Mouse (Mus musculus) neural tube, embryonic 11.5 days (tissue): Measurements from ENCODE around the gene Fam57a. TPM values are rescaled to one million over a fixed set of nuclear protein-coding genes. Genes with fewer than 3 reads are reported as not detected.

Source experiments
- ATAC-seq: fragments of 200-750 bp; cut with Nextera tagmentation; 2 replicates; pipeline ENCODE4 v1.8.0; 2017; ENCODE audit warnings: moderate number of reproducible peaks, mild to moderate bottlenecking, moderate TSS enrichment, moderate library complexity; ENCODE audit not compliant: insufficient read depth, low FRiP score, low TSS enrichment
- DNase-seq: peaks from one replicate; pipeline ENCODE4 v3.0.0-alpha.2; 2015; ENCODE audit warnings: low spot score
- H3K27ac ChIP-seq: fragments of 300-500 bp; sonication (generic); 2 replicates; pipeline ENCODE4 v1.5.1; 2014; ENCODE audit warnings: low read depth, mild to moderate bottlenecking, low read length
- H3K27me3 ChIP-seq: fragments of 300-500 bp; sonication (generic); 2 replicates; pipeline ENCODE4 v1.6.1; 2014; ENCODE audit warnings: mild to moderate bottlenecking, low read length, mixed read lengths; ENCODE audit not compliant: control insufficient read depth, insufficient read depth
- H3K36me3 ChIP-seq: fragments of 300-500 bp; sonication (generic); 2 replicates; pipeline ENCODE4 v1.6.1; 2014; ENCODE audit warnings: mild to moderate bottlenecking, low read length, moderate library complexity, mixed read lengths; ENCODE audit not compliant: control insufficient read depth, insufficient read depth
- H3K4me1 ChIP-seq: fragments of 300-500 bp; sonication (generic); 2 replicates; pipeline ENCODE4 v1.6.1; 2014; ENCODE audit warnings: low read length, mixed read lengths; ENCODE audit not compliant: control insufficient read depth, insufficient read depth
- H3K4me2 ChIP-seq: fragments of 300-500 bp; sonication (generic); 2 replicates; pipeline ENCODE4 v1.6.1; 2014; ENCODE audit warnings: low read depth, mild to moderate bottlenecking, moderate library complexity
- H3K4me3 ChIP-seq: fragments of 300-500 bp; sonication (generic); 2 replicates; pipeline ENCODE4 v1.5.1; 2014; ENCODE audit warnings: low read depth, low read length
- H3K9ac ChIP-seq: fragments of 300-500 bp; sonication (generic); 2 replicates; pipeline ENCODE4 v1.6.1; 2014; ENCODE audit warnings: mild to moderate bottlenecking, low read length
- H3K9me3 ChIP-seq: fragments of 300-500 bp; sonication (generic); 2 replicates; pipeline ENCODE4 v1.6.1; 2016; ENCODE audit warnings: low read length; ENCODE audit not compliant: control insufficient read depth
- WGBS: fragments of 180-500 bp; shearing (Covaris S2); extraction: QIAGEN DNeasy Blood & Tissue Kit; methylation state at CpG from one replicate; pipeline ENCODE4 v1.1.7; 2014; 5-methylcytosine and 5-hydroxymethylcytosine counted together
- polyA plus RNA-seq: library from polyadenylated mRNA; unstranded; fragments of >200 nt; fragmentation: Nextera tagmentation; extraction: Ambion mirVana; gene quantifications from 2 replicates; pipeline ENCODE4 v1.2.1, GENCODE M21; 2014

Gene Fam57a
- polyA plus RNA-seq, 1 experiment from 2014 or later, result 37.2 TPM

DNA sequence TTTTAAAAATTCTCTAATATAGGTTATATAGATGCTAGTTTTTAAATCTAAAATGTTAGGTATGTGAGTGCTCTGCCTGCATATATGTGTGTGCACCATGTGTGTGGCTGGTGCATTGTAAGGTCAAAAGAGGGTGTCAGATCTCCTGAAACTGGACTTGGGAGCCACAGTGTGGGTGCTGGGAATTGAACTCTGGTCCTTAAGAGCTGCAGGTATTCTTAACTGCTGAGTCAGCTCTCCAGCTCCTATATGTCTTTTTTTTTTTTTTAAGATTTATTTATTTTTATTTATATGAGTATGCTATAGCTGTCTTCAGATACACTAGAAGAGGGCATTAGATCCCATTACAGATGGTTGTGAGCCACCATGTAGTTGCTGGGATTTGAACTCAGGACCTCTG is 67.0 kb downstream of the Fam57a start:
- H3K36me3 ChIP-seq, result no peaks in the 10 kb centered on the region; the same call in 1 of the 2 replicates
- H3K27me3 ChIP-seq, result no peaks in the 10 kb centered on the region
- DNase-seq (no peak), ATAC-seq (no peak)
- H3K27ac ChIP-seq, result no peak overlapping the region
- H3K9ac ChIP-seq, result no peak overlapping the region
- no peak overlapping the region for H3K4me3 ChIP-seq
- H3K4me2 ChIP-seq, result no peak overlapping the region
- H3K4me1 ChIP-seq, result peaks cover 10% of the 10 kb centered on the region
- H3K9me3 ChIP-seq, result no peaks in the 10 kb centered on the region

DNA sequence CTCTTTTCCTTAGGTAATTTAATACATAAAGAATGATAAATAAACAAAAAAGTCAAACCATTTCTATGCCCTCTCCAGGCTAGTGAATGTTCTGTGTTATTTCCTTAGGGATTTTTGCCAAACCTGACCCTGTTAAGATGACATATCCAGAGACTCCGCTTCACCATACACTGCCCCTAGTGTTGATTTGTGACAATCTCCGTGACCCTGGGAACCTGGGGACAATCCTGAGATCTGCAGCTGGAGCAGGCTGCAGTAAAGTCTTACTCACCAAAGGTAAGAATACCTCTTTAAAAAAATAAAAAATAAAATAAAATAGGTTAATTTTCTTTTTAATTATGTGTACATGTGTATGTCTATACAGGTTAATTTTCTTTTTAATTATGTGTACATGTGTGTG is 67.8 kb downstream of the Fam57a start:
- no peaks in the 10 kb centered on the region for H3K9me3 ChIP-seq
- WGBS, result 60% methylated on average over 2 of the region's 2 CpGs
- H3K36me3 ChIP-seq, result no peaks in the 10 kb centered on the region; the same call in 1 of the 2 replicates
- H3K9ac ChIP-seq, result no peak overlapping the region
- H3K4me2 ChIP-seq, result no peak overlapping the region
- H3K4me1 ChIP-seq, result peaks cover 10% of the 10 kb centered on the region
- DNase-seq (no peak), ATAC-seq (no peak)
- no peak overlapping the region for H3K4me3 ChIP-seq
- H3K27ac ChIP-seq, result no peak overlapping the region
- no peaks in the 10 kb centered on the region for H3K27me3 ChIP-seq

DNA sequence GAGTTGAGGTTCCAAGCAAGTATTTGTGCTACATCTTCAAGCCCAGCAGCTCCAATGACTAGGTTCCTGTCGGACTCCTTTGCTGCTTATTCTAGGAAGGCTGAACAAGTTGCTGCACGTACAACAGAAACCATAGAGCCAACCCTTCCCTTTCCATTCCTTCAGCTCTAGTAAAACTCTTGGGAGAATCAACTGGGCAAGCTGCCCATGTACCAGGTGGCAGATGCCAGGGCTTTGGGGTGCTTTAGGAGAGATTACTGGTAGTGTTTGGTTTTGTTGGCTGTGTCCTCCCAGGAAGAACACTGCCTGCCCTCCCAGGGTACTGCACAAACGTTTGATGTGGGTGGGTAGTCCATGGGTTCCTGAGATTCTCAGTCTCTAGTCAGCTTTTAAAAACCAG is 72.6 kb downstream of the Fam57a start:
- 66% methylated on average over 3 of the region's 3 CpGs for WGBS

DNA sequence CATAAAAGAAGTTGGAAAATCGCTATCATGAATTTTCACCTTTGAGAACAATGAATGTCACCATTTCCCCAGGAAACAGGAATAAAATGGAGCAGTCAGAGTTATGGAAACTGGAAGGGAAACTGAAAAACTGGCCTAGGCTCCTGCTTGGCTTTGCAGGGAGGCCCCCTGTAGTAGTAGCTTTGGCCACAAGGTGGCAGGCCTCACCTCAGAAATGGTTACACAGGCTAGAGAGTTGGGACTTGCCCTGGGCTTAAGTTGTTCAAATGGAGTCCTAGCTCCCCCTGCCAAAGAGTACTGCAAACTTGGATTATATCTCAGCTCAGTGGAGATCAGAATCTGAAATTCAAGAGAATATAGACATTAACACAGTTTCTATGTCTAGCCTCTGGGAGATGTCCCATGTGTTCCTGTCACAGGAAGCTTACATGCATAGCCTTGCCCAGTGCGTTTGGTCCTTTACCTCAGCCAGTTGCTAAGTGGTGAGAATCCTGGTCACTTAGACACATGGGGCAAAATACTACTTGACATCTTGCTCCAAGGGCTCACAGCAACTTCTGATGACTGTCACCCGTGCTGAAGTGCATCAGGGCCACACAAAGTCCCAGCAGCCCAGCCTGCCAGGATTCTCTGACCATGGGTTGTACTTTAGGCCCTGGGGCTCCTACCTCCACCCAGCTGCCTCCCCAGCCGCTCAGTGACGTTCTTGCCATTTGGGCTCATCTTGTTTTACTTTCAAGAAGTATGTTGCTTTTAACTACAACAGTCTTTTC is 73.9 kb downstream of the Fam57a start:
- no peaks in the 10 kb centered on the region for H3K27me3 ChIP-seq
- H3K9me3 ChIP-seq, result no peaks in the 10 kb centered on the region
- no peak overlapping the region for H3K4me3 ChIP-seq
- H3K9ac ChIP-seq, result no peak overlapping the region
- no peak overlapping the region for H3K4me2 ChIP-seq
- no peaks in the 10 kb centered on the region; the same call in 1 of the 2 replicates for H3K36me3 ChIP-seq
- WGBS, result 47% methylated on average over 5 of the region's 5 CpGs
- H3K4me1 ChIP-seq, result peaks cover 13% of the 10 kb centered on the region
- H3K27ac ChIP-seq, result 0 out of 2 replicates have a peak overlapping the region, but pooled peaks have one; percentile 17
- ATAC-seq (peak; percentile 65; the same call in 1 of the 2 replicates), DNase-seq (peak; percentile 88)

More for the DNA sequence above, 72.6 kb downstream of the Fam57a start:
- Histone ChIP-seq H3K9me3 (no peaks in the 10 kb centered on the region), H3K27me3 (no peaks in the 10 kb centered on the region), H3K4me3 (no peak overlapping the region), H3K4me2 (no peak overlapping the region), H3K27ac (no peak overlapping the region), H3K36me3 (no peaks in the 10 kb centered on the region; the same call in 1 of the 2 replicates), H3K4me1 (peaks cover 11% of the 10 kb centered on the region; the same call in 1 of the 2 replicates), H3K9ac (no peak overlapping the region)
- no peak for ATAC-seq
- no peak for DNase-seq

DNA sequence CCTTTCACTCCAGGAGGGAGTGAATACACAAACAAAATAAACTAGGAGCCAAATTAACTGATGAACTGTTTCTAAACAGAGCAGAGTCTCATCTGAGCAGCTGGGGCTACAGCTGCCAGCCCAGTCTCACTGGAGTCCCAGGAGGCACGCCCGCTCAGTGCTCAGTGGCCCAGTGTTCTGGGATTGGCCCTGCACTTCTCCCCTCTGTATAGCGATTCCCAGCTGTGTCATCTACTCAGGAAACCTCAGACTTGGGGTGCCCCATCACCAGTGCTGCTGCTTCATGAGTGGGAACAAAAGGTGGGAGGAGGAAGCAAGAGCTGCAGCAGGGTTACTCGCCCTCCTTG is 74.4 kb downstream of the Fam57a start:
- ATAC-seq, result no peak; the same call in 1 of the 2 replicates
- H3K27ac ChIP-seq, result no peak overlapping the region

DNA sequence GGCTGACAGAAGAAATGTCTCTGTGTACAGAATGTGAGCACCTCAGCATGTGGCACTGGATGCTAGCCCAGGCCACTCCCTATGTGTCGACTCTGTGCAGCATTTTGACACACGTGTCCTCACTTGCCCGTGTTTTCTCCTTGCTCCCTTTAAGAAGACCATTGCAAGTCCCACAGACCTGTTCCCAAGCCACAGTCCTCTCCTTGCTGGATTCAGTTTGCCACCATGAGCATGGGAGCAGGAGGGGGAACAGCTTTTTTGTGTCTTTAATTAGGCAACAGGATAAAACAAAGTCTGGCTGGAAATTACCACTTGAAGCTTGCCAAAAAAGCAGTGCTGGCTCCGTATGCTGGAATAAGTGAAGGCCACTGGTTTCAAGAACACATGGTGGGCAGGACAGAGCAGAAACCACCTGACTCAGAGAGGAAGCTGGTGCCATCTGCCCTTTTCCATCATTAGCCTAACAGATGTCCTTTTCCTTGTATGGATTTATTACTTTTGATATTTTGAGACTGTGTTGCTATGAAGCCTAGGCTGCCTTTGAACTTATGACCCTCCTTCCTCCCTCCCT is 76.0 kb downstream of the Fam57a start:
- Histone ChIP-seq H3K27me3 (no peaks in the 10 kb centered on the region), H3K4me1 (peaks cover 19% of the 10 kb centered on the region), H3K4me3 (no peak overlapping the region), H3K9me3 (no peaks in the 10 kb centered on the region), H3K36me3 (no peaks in the 10 kb centered on the region), H3K9ac (no peak overlapping the region), H3K27ac (no peak overlapping the region; the same call in 1 of the 2 replicates), H3K4me2 (no peak overlapping the region)
- ATAC-seq (no peak), DNase-seq (no peak)
- 66% methylated on average over 4 of the region's 4 CpGs for WGBS

More for the DNA sequence above, 74.4 kb downstream of the Fam57a start:
- Histone ChIP-seq H3K4me2 (no peak overlapping the region), H3K9me3 (no peaks in the 10 kb centered on the region), H3K36me3 (no peaks in the 10 kb centered on the region; the same call in 1 of the 2 replicates), H3K27me3 (no peaks in the 10 kb centered on the region), H3K4me1 (peaks cover 13% of the 10 kb centered on the region), H3K9ac (peak overlapping the region; percentile 33; the same call in 1 of the 2 replicates), H3K4me3 (no peak overlapping the region)
- DNase-seq, result no peak
- WGBS, result 71% methylated on average over 4 of the region's 4 CpGs

DNA sequence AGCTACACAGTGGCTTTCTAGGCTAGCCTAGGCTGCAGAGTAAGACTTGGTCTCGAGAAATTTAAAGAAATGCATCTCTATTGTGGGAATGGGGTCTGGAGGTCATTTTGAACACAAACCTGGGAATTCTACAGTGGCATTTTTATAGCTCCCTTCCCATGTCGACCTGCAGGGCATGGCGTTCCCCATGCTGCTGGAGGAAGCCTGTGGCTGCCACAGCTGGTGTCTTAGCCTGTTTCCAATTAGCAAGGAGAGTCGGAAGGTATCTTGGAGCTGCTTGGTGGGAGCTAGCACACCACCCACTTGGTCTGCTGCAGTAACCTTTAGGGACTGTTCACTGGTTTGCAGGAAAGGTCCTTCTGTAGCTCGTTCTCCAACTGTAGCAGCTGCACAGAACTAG is 76.7 kb downstream of the Fam57a start:
- no peak overlapping the region for H3K4me3 ChIP-seq
- DNase-seq (no peak), ATAC-seq (no peak)
- no peak overlapping the region for H3K4me2 ChIP-seq
- peaks cover 23% of the 10 kb centered on the region for H3K4me1 ChIP-seq
- H3K27me3 ChIP-seq, result no peaks in the 10 kb centered on the region
- 28% methylated on average over 5 of the region's 5 CpGs for WGBS
- H3K27ac ChIP-seq, result no peak overlapping the region; the same call in 1 of the 2 replicates
- no peaks in the 10 kb centered on the region for H3K9me3 ChIP-seq
- H3K9ac ChIP-seq, result no peak overlapping the region
- no peaks in the 10 kb centered on the region for H3K36me3 ChIP-seq

DNA sequence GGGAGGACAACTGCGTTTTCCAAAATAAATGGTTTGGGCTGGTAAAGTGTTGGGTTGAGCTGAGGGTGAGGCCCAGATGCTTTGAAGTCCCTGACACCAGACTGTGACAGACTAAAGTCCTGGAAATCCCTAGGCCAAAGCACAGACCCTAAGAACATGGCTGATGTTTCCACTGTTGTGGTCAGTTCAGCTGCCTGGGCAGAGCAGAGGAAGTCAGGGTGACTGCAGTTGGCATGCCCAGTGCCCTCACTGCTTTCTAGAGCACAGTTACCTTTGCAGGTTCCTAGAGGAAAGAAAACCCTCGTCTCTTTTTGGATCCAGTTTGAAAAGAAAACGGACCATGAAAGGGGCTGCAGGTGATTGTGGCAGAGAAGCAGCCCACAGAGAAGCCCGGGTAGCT is 77.9 kb downstream of the Fam57a start:
- 67% methylated on average over 4 of the region's 4 CpGs for WGBS
- Histone ChIP-seq H3K27ac (no peak overlapping the region), H3K27me3 (no peaks in the 10 kb centered on the region), H3K36me3 (no peaks in the 10 kb centered on the region), H3K9ac (no peak overlapping the region), H3K4me3 (no peak overlapping the region), H3K9me3 (no peaks in the 10 kb centered on the region), H3K4me1 (peaks cover 30% of the 10 kb centered on the region), H3K4me2 (no peak overlapping the region)
- DNase-seq, result no peak
- ATAC-seq, result no peak

DNA sequence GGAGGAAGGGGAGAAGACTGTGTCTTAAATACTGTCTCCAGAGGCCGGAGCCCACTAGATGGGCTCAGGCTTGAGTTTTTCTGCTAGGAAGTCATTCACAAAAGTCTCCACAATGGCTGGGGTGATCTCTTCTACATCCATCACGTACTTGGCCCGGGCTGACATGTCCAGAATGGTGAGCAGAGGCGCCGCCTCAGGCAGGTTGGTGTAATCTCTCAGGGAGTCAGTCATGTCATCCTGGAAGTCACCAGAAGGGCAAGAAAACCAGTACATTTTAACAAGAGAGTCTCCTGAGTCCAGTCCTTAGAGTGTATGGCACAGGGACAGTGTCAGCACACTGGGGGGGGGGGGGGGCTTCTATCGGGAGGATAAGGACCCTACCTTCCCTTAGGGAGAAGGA is 79.0 kb downstream of the Fam57a start:
- no peaks in the 10 kb centered on the region for H3K27me3 ChIP-seq
- no peak overlapping the region for H3K4me3 ChIP-seq
- no peak overlapping the region for H3K27ac ChIP-seq
- no peak overlapping the region for H3K4me2 ChIP-seq
- DNase-seq (no peak), ATAC-seq (no peak)
- peaks cover 40% of the 10 kb centered on the region for H3K4me1 ChIP-seq
- H3K9ac ChIP-seq, result no peak overlapping the region
- no peaks in the 10 kb centered on the region for H3K36me3 ChIP-seq
- no peaks in the 10 kb centered on the region for H3K9me3 ChIP-seq
- WGBS, result 75% methylated on average over 6 of the region's 6 CpGs
